Mouse (Mus musculus): ENCODE measurements at regions not wholly inside any gene's neighbourhood (a gene's known extent, or its start where the extent isn't known, plus 50 kb on each side); places are given as distances from the start of the nearest gene placed in this dataset.

DNA sequence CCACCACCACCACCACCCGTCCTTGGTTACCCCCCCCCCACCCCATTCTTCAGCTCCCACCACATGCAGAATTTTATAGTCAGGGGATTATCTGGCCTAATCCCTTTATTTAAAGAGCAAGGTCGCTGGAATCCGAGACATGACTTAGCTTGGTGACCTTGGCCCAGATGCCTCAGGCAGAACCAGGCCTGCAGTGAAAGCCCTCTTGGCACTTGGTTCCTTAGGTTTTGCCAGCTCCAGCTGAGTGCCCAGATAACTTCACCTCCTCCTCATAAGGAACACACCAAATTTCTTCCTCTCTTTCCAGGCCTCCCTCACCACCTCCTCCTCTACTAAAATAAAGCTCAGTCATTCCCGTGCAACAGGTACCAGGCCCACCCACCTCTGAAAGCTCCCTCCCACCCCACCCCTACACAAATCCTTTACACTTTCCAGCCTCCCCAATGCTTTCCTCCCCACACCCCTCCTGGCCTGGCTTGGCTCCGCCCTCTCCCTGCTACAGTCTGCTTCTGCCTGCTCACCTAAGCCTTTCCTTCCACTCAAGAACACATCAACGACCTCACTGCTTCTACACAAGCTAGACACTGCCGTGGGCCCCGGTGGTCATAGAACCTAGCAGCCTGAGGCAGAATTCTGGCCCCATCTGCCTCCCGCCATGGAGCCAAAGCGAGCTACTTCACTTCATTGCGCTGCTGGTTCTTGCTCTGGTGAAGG lies 131.5 kb upstream of the Zfp703 start:
- DNase-seq (ENCODE audit: low spot score), result no peak

GRCm38 (mm10) chr8:26847009-26847408 lies 130.1 kb upstream of the Zfp703 start:
- no peak for DNase-seq (ENCODE audit: low spot score)

DNA sequence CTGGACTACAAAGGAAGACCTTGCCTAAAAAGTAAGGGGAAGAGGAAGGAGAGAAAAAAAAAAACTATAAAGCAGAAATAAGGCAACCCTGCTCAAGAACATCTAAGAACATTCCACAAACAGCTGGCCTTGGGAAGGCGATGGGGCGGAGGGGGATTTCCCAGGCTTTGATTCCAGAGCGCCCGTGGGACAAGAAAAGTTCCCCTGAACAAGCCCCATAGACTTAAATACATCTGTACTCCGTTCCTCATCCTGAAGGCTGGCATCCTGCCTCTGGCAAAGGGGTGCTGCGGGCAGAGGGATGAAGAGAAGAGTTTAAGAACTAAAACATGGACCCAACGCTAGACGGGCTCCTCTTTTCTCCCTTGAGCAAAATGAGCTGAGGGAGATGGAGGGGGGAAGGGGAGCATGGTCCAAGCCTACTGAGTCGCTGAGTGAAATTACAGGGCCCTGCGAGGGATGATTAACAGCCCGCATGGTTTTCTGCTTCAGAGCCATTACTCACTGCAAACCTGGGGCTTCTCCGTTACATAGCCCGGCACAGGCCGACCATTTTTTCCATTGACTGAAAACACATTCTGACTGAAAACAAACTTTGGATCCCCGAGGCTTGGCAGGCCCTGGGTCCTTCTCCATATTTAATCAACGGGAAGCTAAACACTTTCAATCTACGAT lies 128.9 kb upstream of the Zfp703 start:
- no peak for DNase-seq (ENCODE audit: low spot score)

DNA sequence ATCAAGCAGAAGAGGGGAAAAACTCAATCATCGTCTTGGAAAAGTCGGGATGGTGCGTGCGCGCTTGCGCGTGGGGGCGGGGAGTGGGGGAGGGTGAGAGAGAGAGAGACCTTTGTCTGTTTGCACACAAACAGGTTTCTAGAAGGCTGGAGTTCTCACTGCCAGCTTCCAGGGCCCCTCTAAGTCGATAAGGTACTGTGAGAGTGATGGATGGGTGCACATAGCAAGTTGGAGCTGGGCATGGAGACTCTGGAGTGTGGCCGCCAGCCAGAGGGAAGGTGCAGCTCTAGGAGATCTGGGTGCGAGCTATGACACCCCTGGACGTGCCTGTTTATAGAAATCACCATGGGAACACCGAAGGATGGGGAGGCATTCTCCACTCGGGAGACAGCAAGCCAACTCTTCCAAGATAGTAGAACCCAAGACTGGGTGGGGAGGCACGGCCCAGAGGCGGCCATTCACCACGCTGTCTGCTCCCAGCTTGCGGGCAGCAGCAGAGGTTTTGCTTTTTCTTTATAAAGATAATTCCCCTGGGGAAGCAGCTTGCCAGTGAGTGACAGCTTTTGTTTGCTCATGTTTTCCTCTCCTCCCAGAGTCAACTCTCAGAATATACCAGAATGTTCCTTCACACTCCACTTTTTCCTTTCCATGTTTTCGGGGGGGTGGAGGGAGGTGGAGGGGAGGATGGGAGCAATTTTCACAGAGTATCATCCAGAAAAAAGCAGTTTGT lies 128.0 kb upstream of the Zfp703 start:
- no peak for DNase-seq (ENCODE audit: low spot score)

DNA sequence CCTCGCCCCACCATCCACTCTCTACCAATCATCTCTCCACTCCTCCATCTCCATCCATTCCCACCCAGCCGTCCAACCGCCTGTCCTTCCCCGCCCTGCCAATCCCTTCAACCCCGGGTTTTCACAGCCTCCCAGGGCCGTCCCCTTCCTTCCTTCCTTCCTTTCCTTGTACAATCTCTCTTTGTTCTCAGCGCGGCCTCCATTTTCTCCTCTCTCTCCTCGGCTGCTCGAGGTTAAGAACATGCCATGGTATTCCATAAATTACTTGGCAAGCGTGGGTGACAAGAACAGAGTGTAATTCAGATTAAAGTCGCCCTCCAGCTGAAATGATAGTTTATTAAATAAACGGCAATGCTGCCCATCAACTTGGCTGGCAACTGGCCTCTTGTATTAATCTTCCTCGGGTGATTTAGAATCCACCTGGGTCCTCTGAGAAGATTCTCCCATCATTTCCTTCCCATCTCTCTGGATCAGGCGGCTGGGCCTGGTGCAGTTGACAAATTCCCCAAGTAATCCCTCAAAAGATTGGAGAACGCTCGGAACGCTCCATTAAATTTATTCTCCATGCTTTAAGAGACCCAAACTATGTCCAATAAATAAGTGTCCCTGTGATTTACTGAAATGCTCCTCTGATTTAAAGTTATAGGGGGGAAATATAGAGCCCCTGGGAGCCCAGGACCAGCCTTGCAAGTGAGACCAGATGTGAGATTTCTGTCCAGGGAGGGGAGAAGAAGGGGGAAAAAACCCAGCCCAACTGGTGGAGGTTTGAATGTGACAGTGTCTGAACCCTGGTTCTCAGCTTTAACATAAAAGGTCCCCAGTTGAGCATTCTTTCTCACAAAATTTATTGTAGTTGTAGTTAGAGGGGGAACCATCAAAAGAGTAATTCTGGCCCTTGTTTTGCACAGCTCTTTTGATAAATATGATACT lies 125.0 kb upstream of the Zfp703 start:
- DNase-seq (ENCODE audit: low spot score), result no peak

DNA sequence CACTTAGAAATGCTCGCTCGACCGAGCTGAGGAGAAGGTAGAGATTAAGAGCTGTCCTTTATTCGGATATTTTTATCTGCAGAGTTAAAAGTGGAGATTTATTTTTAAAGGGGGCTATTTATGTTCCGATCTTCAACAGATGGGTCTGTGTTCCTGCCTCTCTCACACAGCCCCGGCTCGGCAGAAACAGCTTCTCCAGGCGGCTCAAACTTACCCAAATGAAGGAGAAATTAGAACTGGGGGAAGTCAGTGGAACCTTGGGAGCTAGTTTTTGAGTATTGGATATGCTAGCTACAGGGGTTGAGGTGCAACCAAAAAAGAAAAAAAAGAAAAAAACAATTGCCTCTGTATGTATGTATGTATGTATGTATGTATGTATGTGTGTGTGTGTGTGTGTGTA lies 124.2 kb upstream of the Zfp703 start:
- DNase-seq (ENCODE audit: low spot score), result no peak

DNA sequence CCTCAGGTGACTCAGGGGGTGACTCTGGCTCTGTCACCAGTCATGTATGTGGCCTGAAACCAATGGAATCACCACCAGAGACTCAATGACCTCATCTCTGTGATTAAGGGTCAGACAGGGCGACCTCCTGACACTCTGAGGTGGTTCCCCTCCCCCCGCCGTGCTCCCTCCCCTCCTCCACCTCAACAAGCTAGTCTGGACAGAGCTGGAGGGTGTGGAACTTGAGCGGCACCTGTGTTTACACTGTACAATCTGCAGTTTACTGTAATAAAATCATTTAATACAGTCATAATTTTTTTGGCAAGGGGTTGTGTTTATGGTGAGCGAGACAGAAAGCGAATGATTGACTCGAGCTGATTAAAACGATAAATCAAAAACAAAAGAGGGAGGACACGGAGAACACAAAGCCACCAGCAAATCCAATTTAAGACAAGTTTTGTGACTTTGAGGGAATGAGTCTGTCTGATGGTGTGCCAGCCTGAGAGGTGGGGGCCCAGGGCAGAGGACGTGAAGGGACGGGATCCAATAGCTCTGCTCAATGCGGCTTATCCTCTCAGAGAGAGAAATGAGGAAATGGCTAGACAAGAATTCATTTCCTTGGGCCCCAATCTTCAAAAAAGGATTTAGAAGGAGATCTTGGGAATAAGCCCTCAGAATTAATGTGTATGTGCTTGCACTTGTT lies 122.4 kb upstream of the Zfp703 start:
- no peak for DNase-seq (ENCODE audit: low spot score)

DNA sequence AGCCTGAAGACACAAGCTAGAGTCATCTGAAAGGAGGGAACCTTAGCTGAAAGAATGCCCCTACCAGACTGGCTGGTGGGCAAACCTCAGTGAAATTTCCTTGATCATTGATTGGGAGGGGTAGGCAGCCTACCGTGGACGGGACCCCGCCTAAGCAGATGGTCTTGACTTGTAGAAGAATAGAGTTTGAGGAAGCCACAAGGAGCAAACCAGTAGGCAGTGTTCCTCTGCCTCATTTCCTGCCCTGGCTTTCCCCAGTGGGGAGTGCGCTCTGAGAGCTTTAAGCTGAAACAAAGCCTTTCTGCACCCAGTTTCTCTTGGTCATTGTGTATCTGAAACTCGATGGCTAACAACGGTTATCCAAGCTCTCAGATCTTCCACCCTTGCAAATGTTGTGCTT lies 121.9 kb upstream of the Zfp703 start:
- no peak for DNase-seq (ENCODE audit: low spot score)

DNA sequence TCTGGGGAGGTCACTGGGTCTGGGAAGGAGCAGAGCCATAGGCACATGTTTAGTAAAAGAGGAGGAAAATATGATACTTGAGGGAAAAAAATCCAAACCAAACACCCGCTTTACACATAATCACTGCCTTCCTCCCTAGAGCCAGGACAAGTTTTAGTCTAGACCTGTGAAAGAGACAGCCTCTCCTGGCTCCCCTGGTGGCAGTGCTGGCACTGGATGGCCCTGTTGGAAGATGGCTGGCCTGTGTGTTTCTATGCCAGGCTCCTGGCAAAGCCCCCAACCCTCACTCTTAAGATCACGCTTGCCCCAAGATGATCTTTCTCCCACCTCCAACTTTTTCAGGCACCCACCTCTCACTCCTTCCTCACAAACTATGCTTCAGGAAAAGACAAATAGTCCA lies 112.6 kb upstream of the Zfp703 start:
- DNase-seq (ENCODE audit: low spot score), result no peak

GRCm38 (mm10) chr8:26864971-26865370 lies 112.2 kb upstream of the Zfp703 start:
- no peak for DNase-seq (ENCODE audit: low spot score)

DNA sequence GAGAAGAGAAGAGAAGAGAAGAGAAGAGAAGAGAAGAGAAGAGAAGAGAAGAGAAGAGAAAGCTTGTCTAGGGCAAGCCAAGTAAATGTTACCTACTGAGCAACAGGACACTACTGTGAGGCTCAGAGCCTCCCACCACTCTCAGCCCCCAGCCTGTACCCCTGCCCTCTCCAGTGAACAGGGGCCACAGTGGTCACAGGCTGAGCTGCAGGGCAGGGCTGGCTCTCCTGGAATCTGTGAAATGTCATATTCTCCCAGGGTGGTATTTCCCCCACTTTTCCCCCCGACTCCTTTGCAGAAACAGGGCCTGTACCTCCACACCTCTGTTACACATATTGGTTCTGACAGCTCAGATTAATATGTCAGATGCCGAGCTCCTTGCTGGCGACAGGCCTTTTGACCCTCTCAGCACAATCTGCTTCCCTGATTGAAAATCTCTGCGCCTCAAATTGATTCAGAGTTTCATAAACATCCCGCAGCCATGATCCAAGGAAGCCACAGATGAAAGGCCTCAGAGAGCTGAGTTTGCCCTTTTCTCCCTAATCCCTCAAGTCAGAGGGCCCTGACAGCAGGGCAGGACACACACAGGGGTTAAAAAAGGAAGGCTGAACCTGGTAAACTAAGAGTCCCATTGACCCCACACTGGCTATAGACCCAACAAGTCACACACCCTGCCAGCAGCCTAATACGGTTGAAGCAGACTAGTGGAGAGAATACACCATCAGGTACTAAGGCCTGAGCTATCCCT lies 108.8 kb upstream of the Zfp703 start:
- DNase-seq (ENCODE audit: low spot score), result no peak

DNA sequence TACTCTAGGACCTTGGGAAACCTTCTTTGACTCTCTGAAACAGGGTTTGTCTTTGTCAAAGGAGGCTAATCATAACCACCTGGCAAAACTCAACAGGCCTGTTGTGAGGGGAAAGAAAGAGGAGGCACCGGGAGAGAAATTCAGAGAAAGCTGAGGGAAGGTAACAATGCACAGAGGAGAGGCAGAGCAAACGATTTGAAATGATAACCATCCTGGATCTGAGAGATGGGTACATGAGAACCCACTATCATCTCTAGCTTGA lies 108.3 kb upstream of the Zfp703 start:
- DNase-seq (ENCODE audit: low spot score), result no peak

- DNase-seq (ENCODE audit: low spot score), result no peak
Measured at GRCm38 (mm10) chr8:26871838-26872237, 105.3 kb upstream of the Zfp703 start.

GRCm38 (mm10) chr8:26872382-26872781 lies 104.7 kb upstream of the Zfp703 start:
- DNase-seq (ENCODE audit: low spot score), result no peak

GRCm38 (mm10) chr8:26872815-26873214 lies 104.3 kb upstream of the Zfp703 start:
- no peak for DNase-seq (ENCODE audit: low spot score)

GRCm38 (mm10) chr8:26880177-26880576 lies 96.9 kb upstream of the Zfp703 start:
- no peak for DNase-seq (ENCODE audit: low spot score)

DNA sequence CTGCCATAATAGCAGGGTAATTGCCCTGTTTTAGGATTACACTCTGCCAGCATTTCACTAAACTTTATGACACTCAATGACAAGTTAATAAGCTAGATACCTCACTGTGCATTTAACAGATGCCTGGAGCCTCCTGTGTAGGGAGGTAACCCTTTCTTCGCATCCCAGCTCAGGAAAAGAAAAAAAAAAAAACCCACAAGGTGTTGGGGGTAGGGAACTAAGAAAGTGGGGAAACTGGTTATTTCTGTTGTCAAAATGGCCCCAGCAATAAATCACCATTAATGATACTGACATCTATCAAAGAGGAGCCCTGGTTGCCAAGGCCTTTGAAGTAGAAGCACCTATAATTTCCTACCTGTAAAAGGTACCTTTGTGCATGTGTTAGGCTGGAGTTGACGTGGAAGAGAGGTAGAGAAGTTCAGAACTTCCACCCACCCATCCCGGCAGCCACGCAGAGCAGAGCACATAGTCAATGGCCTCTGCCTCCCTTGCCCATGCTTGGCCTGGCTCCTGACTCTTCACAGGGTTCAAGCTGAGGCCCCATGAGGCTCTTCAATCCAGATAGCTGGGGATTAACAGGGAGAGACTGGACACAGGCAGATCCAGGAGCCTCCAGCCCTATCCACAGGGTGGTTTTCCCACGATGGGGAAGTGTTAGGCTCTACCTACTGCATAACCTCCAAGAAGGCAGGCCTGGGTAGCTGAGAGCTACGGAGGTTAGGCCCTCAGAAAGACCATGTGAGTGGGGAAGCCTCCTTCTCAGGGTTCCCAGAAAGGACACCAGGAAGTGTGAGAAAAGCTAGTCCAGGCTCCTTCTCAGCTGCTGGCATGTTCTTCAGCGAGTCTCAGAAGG lies 95.6 kb upstream of the Zfp703 start:
- DNase-seq (ENCODE audit: low spot score), result no peak

DNA sequence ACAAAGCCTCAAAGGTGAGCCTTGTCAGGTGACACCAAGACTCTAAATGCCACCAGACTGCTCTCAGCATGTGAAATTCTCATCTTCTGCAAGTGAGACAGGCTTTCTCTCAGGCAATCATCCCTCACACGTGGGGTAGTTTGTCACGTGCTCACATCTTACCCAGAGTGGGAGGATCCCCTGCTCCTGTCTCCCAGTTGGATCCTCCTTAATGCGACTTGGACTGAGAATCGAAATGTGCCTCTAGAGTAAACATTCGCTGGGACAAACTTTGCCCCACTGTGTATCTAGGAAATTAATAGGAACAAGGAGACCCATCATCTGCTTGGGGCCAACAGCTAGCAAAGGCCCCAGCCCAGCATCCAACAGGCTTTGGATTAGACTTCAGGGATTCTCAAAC lies 94.5 kb upstream of the Zfp703 start:
- DNase-seq (ENCODE audit: low spot score), result no peak

GRCm38 (mm10) chr8:26883285-26883684 lies 93.8 kb upstream of the Zfp703 start:
- no peak for DNase-seq (ENCODE audit: low spot score)

DNA sequence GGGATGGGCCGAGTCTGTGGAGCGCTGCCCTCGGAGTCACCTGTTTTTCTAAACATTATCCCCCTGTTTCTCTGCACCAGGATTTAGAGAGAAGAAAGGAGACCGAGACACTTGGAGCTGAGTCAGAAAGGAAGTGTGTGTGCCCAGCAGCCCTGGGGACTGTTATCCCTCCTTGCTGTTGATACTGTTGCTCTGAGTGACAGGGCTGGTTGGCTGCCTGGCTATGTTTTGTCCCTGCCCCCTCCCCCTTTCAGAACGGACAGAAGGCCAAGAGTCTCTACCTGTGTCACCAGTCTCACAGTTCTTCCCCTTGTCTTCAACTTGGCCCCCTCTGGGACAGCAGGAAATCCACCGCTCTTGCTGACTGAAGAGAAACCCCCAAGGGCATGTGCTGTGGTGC lies 93.4 kb upstream of the Zfp703 start:
- DNase-seq (ENCODE audit: low spot score), result no peak
